Mouse (Mus musculus): ENCODE data around the gene Epha5.

GRCm38 (mm10) chr5:84289429-84289977 is 127.7 kb downstream of the Epha5 start:
- TF ChIP-seq POLR2A (IDR thresholded peaks at IDR 0.05; ENCODE audit: low read depth, low read length) (no peak), CTCF (IDR thresholded peaks at IDR 0.05; ENCODE audit: extremely low read depth, insufficient read length, insufficient replicate concordance, low read depth, low read length) (no peak)
